Mouse (Mus musculus): ENCODE results near the gene H2-Aa. TPM values are rescaled to one million over a fixed set of nuclear protein-coding genes. Genes with fewer than 3 reads are reported as not detected.

The H2-Aa gene
- polyA plus RNA-seq (2015; fragmentation: Nextera tagmentation; extraction: Ambion mirVana), result 2.6 and 3.3 TPM in 2 replicates

DNA sequence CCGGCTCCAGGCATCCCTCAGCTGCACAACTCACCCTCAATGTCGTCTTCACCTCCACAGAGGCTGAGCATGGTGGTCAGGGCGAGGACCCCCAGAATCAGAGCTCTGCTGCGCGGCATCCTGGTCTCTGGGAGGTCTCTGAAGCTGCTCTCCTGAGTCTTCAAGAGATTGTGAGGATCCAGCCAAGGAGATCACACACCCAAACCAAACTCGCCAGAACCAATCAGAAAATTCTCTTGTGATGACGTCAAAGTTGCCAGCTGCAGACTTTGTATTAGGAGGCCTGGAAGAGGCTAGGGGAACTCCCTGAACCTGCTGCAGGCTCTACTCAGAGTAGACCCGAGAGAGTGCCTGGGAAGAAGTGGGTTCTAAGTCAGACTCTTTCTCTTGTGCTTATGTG lies at the start of gene H2-Aa:
Gene H2-Aa, minus strand, starts transcription at position 176 of the 400 bp plus-strand sequence.
- H3K27ac ChIP-seq (ENCODE audit: low read length), result no peak within 1 kb of the TSS
- no peak within 1 kb of the TSS for H3K4me3 ChIP-seq (ENCODE audit: low read length)
- no peak within 1 kb of the TSS for H3K9ac ChIP-seq (replicated peaks; ENCODE audit: low read length)
- no peaks in the 10 kb centered on the region for H3K4me1 ChIP-seq (ENCODE audit: insufficient read depth, low read length)
- H3K9me3 ChIP-seq (ENCODE audit: low read length), result no peaks in the 10 kb centered on the region
- H3K36me3 ChIP-seq (ENCODE audit: insufficient read depth, low read length), result no peaks in the 10 kb centered on the region
- no peaks in the 10 kb centered on the region for H3K27me3 ChIP-seq (ENCODE audit: insufficient read depth, low read length)
- peak; percentile 72 for ATAC-seq (ENCODE audit: low FRiP score, low TSS enrichment)
- WGBS, result 13% methylated on average over 8 of the region's 8 CpGs
- H3K4me2 ChIP-seq (replicated peaks; ENCODE audit: low read depth, low read length), result no peak within 1 kb of the TSS

DNA sequence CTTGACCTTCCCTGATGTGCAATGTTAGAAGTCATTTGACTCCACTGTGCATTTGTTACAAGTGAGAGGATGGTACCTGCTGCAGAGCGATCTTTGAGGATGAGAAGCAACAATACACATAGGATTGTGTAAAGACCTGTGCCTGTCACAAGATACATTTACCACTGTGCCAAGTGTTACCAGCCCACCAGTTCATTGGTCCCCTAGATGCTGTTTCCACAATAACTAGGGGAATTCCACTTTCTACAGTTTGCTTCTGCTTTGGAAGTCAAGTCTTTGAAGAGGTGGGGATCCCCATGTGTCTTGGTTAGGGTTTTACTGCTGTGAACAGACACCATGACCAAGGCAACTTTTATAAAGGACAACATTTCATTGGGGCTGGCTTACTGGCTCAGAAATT lies 43.6 kb upstream of the H2-Aa start:
- Histone ChIP-seq H3K4me2 (replicated peaks; ENCODE audit: low read depth, low read length) (no peak overlapping the region), H3K4me3 (ENCODE audit: low read length) (no peak overlapping the region), H3K27ac (ENCODE audit: low read length) (no peak overlapping the region), H3K9ac (replicated peaks; ENCODE audit: low read length) (no peak overlapping the region), H3K9me3 (ENCODE audit: low read length) (no peaks in the 10 kb centered on the region), H3K27me3 (ENCODE audit: insufficient read depth, low read length) (no peaks in the 10 kb centered on the region), H3K36me3 (ENCODE audit: insufficient read depth, low read length) (no peaks in the 10 kb centered on the region), H3K4me1 (ENCODE audit: insufficient read depth, low read length) (0 out of 2 replicates have a peak, but pooled peaks cover 4% of the 10 kb centered on the region)
- no peak for ATAC-seq (ENCODE audit: low FRiP score, low TSS enrichment)
- 96% methylated on average over 1 of the region's 1 CpGs for WGBS

DNA sequence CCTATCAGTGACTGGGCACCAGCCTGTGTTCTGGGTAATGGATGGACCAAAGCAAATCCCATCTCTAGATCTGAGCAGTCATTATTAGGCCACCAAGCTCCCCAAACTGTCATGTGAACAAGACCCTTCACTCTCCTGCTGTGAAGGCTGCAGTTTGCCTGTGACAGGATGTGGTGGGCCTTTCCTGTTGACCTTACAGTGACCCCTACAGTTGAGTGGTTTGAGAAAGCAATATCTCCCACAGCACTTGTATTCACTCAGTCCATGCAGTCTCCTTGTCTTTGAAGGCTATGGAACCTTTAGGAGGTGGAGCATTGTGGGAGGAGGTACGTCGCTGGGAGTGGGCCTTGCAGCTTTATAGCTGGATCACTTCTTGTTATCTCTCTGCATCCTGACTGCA lies 42.2 kb upstream of the H2-Aa start:
- ATAC-seq (ENCODE audit: low FRiP score, low TSS enrichment), result no peak
- Histone ChIP-seq H3K4me3 (ENCODE audit: low read length) (no peak overlapping the region), H3K9me3 (ENCODE audit: low read length) (no peaks in the 10 kb centered on the region), H3K4me1 (ENCODE audit: insufficient read depth, low read length) (0 out of 2 replicates have a peak, but pooled peaks cover 4% of the 10 kb centered on the region), H3K36me3 (ENCODE audit: insufficient read depth, low read length) (no peaks in the 10 kb centered on the region), H3K9ac (replicated peaks; ENCODE audit: low read length) (no peak overlapping the region), H3K4me2 (replicated peaks; ENCODE audit: low read depth, low read length) (no peak overlapping the region), H3K27me3 (ENCODE audit: insufficient read depth, low read length) (no peaks in the 10 kb centered on the region), H3K27ac (ENCODE audit: low read length) (no peak overlapping the region)
- 57% methylated on average over 2 of the region's 2 CpGs for WGBS

DNA sequence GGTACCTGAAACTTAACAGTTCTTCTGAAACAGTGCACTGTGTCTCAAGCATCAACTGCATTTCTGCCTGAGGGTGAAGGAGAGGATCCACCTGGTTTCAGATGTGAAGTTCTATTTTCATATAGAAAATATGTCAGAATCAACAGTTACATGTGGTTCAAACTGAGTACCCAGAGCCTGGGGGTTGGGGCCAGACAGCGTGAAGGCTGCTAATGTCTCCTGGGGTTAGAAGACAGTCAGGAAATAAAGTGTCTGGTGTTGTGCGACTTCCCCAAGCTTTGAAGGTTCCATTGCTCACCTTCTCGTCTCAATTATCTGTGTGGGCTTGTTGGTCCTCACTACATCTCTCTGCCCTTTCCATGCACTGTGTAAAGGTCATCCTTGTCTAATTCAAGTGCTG lies 38.8 kb upstream of the H2-Aa start:
- 86% methylated on average over 3 of the region's 3 CpGs for WGBS
- no peaks in the 10 kb centered on the region for H3K9me3 ChIP-seq (ENCODE audit: low read length)
- no peak overlapping the region for H3K4me2 ChIP-seq (replicated peaks; ENCODE audit: low read depth, low read length)
- H3K4me3 ChIP-seq (ENCODE audit: low read length), result no peak overlapping the region
- no peaks in the 10 kb centered on the region for H3K27me3 ChIP-seq (ENCODE audit: insufficient read depth, low read length)
- no peaks in the 10 kb centered on the region for H3K36me3 ChIP-seq (ENCODE audit: insufficient read depth, low read length)
- H3K27ac ChIP-seq (ENCODE audit: low read length), result no peak overlapping the region
- H3K4me1 ChIP-seq (ENCODE audit: insufficient read depth, low read length), result 0 out of 2 replicates have a peak, but pooled peaks cover 4% of the 10 kb centered on the region
- ATAC-seq (ENCODE audit: low FRiP score, low TSS enrichment), result no peak
- no peak overlapping the region for H3K9ac ChIP-seq (replicated peaks; ENCODE audit: low read length)

DNA sequence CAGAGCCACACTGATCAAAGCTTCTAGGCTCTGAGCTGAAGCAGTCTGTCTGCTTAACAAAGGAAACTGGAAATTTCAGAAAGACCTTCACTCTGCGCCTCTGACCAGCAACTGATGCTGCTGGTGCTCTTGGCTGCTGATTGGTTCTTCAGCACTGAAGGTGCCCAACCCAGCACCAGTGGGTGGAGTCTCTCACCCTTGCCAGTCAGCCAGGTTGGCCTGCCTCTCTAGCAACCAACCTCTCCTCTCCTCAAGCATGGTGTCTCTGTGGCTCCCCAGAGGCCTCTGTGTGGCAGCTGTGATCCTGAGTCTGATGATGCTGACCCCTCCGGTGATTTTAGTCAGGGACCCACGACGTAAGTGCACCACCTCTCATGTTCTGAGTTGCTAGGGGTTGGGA lies 37.8 kb upstream of the H2-Aa start, which contains the start of gene H2-Eb2:
Gene H2-Eb2, plus strand, starts transcription at position 230 of the 400 bp plus-strand sequence.
- Histone ChIP-seq H3K36me3 (ENCODE audit: insufficient read depth, low read length) (no peaks in the 10 kb centered on the region), H3K9ac (replicated peaks; ENCODE audit: low read length) (no peak within 1 kb of the TSS), H3K4me2 (replicated peaks; ENCODE audit: low read depth, low read length) (no peak within 1 kb of the TSS), H3K27me3 (ENCODE audit: insufficient read depth, low read length) (no peaks in the 10 kb centered on the region), H3K4me3 (ENCODE audit: low read length) (no peak within 1 kb of the TSS), H3K27ac (ENCODE audit: low read length) (no peak within 1 kb of the TSS), H3K4me1 (ENCODE audit: insufficient read depth, low read length) (0 out of 2 replicates have a peak, but pooled peaks cover 4% of the 10 kb centered on the region), H3K9me3 (ENCODE audit: low read length) (no peaks in the 10 kb centered on the region)
- no peak for ATAC-seq (ENCODE audit: low FRiP score, low TSS enrichment)
- WGBS, result 43% methylated on average over 4 of the region's 4 CpGs

DNA sequence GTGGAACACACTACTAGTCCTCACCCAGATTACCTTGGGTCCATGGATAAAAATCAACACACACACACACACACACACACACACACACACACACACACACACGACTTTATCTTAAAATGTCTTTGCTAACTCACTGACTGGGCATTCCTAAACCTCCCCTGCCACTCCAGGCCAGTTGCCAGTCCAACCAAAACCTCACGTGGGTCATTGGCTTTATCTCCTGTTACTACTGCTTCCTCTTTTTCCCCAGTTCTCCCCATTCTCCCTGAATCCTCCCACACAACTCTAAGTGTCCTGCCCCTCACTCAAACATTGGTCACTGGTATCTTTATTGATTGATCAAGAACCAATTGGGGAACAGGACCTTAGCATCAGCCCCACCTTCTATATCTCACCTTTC lies 29.7 kb upstream of the H2-Aa start:
- Histone ChIP-seq H3K4me2 (replicated peaks; ENCODE audit: low read depth, low read length) (no peak overlapping the region), H3K4me1 (ENCODE audit: insufficient read depth, low read length) (no peaks in the 10 kb centered on the region), H3K9me3 (ENCODE audit: low read length) (no peaks in the 10 kb centered on the region), H3K27ac (ENCODE audit: low read length) (no peak overlapping the region), H3K36me3 (ENCODE audit: insufficient read depth, low read length) (no peaks in the 10 kb centered on the region), H3K4me3 (ENCODE audit: low read length) (no peak overlapping the region), H3K27me3 (ENCODE audit: insufficient read depth, low read length) (no peaks in the 10 kb centered on the region), H3K9ac (replicated peaks; ENCODE audit: low read length) (no peak overlapping the region)
- WGBS, result 30% methylated on average over 2 of the region's 2 CpGs
- no peak for ATAC-seq (ENCODE audit: low FRiP score, low TSS enrichment)

DNA sequence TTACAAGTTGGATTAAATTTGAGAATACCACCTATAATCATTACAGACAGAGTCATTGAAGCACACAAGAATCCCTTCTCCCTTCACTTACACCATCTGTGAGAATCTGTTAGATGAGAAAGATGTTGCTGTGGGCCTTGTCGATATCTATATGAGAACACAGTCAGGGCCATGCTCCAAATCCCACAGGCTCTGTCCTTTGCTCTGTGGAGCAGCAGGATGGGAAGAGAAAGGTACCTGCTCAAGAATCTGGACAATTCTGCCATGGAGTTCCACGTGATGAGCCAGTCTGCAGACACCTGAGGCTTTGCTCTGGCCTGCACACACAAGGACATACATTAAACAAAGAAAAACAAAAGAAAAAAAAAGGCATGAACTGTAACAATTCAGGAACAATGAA lies 29.1 kb upstream of the H2-Aa start:
- no peaks in the 10 kb centered on the region for H3K4me1 ChIP-seq (ENCODE audit: insufficient read depth, low read length)
- H3K4me2 ChIP-seq (replicated peaks; ENCODE audit: low read depth, low read length), result no peak overlapping the region
- ATAC-seq (ENCODE audit: low FRiP score, low TSS enrichment), result no peak
- H3K9ac ChIP-seq (replicated peaks; ENCODE audit: low read length), result no peak overlapping the region
- H3K9me3 ChIP-seq (ENCODE audit: low read length), result no peaks in the 10 kb centered on the region
- H3K27me3 ChIP-seq (ENCODE audit: insufficient read depth, low read length), result no peaks in the 10 kb centered on the region
- H3K27ac ChIP-seq (ENCODE audit: low read length), result no peak overlapping the region
- no peak overlapping the region for H3K4me3 ChIP-seq (ENCODE audit: low read length)
- no peaks in the 10 kb centered on the region for H3K36me3 ChIP-seq (ENCODE audit: insufficient read depth, low read length)
- WGBS, result 79% methylated on average over 2 of the region's 2 CpGs

DNA sequence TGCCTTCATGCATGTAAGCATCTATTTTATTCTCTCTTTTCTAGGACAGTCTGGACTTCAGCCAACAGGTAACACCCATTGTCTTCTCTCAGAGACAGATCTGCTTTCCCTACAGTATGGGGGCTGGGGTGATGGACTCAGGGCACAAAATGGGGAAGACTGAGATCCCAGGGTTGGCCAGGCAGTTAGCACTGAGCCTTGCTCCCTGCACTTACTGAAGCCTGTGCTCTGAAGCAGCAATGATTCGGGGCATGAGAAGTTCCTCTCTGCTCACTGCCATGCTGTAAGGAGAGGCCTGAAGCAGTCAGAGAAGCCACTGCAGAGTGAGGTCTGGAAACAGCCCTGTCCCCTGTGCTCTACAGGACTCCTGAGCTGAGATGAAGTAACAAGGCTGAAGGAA lies 27.9 kb upstream of the H2-Aa start:
- Histone ChIP-seq H3K36me3 (ENCODE audit: insufficient read depth, low read length) (no peaks in the 10 kb centered on the region), H3K4me1 (ENCODE audit: insufficient read depth, low read length) (no peaks in the 10 kb centered on the region), H3K4me2 (replicated peaks; ENCODE audit: low read depth, low read length) (no peak overlapping the region), H3K4me3 (ENCODE audit: low read length) (no peak overlapping the region), H3K27ac (ENCODE audit: low read length) (no peak overlapping the region), H3K9me3 (ENCODE audit: low read length) (no peaks in the 10 kb centered on the region), H3K27me3 (ENCODE audit: insufficient read depth, low read length) (no peaks in the 10 kb centered on the region), H3K9ac (replicated peaks; ENCODE audit: low read length) (no peak overlapping the region)
- ATAC-seq (ENCODE audit: low FRiP score, low TSS enrichment), result no peak
- WGBS, result 88% methylated on average over 1 of the region's 1 CpGs

DNA sequence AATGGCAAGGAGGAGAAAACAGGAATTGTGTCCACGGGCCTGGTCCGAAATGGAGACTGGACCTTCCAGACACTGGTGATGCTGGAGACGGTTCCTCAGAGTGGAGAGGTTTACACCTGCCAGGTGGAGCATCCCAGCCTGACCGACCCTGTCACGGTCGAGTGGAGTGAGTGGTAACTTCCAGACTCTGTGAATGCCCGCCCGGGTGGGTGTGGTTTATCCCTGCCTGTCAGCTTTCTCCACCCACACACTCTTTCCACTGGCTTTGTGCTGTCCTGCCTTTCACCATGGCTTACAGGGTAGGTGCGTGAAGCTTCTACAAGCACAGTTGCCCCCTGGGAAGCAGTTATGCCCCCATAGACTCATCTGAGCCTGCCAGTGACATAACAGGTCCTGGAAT lies 26.7 kb upstream of the H2-Aa start:
- 57% methylated on average over 9 of the region's 9 CpGs for WGBS

DNA sequence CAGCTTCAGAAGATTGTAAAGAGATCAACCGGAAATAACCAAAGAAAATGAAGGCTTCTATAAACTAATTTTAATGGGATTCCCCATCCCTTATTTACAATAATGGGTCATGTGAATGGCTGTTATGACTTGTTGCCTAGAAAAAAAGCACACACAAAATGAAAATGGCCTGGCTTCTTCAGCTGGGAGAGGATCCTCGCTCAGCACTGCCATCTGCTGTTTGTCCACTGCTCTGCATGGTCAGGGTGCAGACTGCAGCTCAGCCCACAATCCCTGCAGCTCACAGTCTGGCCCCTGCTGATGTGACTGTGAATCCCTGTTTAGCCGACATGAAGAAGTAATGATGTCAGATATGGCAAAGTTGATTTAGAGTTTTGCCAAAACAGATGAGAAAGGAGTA lies 25.8 kb upstream of the H2-Aa start:
- H3K4me2 ChIP-seq (replicated peaks; ENCODE audit: low read depth, low read length), result no peak overlapping the region
- H3K27me3 ChIP-seq (ENCODE audit: insufficient read depth, low read length), result no peaks in the 10 kb centered on the region
- H3K4me3 ChIP-seq (ENCODE audit: low read length), result no peak overlapping the region
- no peaks in the 10 kb centered on the region for H3K9me3 ChIP-seq (ENCODE audit: low read length)
- H3K36me3 ChIP-seq (ENCODE audit: insufficient read depth, low read length), result no peaks in the 10 kb centered on the region
- 34% methylated on average over 3 of the region's 3 CpGs for WGBS
- no peak overlapping the region for H3K9ac ChIP-seq (replicated peaks; ENCODE audit: low read length)
- ATAC-seq (ENCODE audit: low FRiP score, low TSS enrichment), result no peak
- 0 out of 2 replicates have a peak, but pooled peaks cover 3% of the 10 kb centered on the region for H3K4me1 ChIP-seq (ENCODE audit: insufficient read depth, low read length)
- no peak overlapping the region for H3K27ac ChIP-seq (ENCODE audit: low read length)

More for the DNA sequence above, 26.7 kb upstream of the H2-Aa start:
- H3K9me3 ChIP-seq (ENCODE audit: low read length), result no peaks in the 10 kb centered on the region
- H3K4me2 ChIP-seq (replicated peaks; ENCODE audit: low read depth, low read length), result no peak overlapping the region
- ATAC-seq (ENCODE audit: low FRiP score, low TSS enrichment), result no peak
- H3K27ac ChIP-seq (ENCODE audit: low read length), result no peak overlapping the region
- H3K4me3 ChIP-seq (ENCODE audit: low read length), result no peak overlapping the region
- H3K36me3 ChIP-seq (ENCODE audit: insufficient read depth, low read length), result no peaks in the 10 kb centered on the region
- no peak overlapping the region for H3K9ac ChIP-seq (replicated peaks; ENCODE audit: low read length)
- no peaks in the 10 kb centered on the region for H3K27me3 ChIP-seq (ENCODE audit: insufficient read depth, low read length)
- H3K4me1 ChIP-seq (ENCODE audit: insufficient read depth, low read length), result 0 out of 2 replicates have a peak, but pooled peaks cover 1% of the 10 kb centered on the region

All from kidney, embryonic 16.5 days (tissue).